Mouse (Mus musculus): ENCODE measurements at regions not wholly inside any gene's neighbourhood (a gene's known extent, or its start where the extent isn't known, plus 50 kb on each side); places are given as distances from the start of the nearest gene placed in this dataset.

DNA sequence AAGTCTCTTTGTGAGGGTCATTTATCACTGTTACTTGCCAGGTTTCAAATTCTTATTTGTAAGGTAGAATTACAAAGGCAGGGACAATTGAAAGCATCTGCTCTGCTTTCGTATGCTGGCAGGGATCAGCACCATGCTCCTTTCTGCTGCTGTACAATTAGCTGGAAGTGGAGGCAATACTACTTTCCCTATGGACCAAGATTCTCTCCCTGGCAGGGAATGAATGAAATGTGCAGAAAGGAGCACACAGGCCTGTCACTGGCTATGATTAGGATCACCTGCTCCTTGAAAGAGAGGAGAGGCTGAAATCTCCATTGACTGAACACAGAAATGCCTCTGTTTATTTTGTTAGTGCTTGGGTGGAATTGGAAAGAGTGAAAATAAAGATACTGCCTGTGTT, 427.8 kb upstream of the Pappa start:
- Histone ChIP-seq H3K4me1 (ENCODE audit: control insufficient read depth, insufficient read depth, low read length) (no peaks in the 10 kb centered on the region), H3K4me2 (ENCODE audit: low read length) (no peak overlapping the region), H3K9ac (ENCODE audit: low read depth, low read length) (no peak overlapping the region), H3K9me3 (replicated peaks; ENCODE audit: control insufficient read depth, low read length, poor library complexity, severe bottlenecking) (no peaks in the 10 kb centered on the region), H3K27ac (ENCODE audit: low read length) (no peak overlapping the region), H3K27me3 (ENCODE audit: control insufficient read depth, insufficient read depth, low read depth, low read length) (no peaks in the 10 kb centered on the region), H3K36me3 (ENCODE audit: control insufficient read depth, insufficient read depth, low read length) (no peaks in the 10 kb centered on the region), H3K4me3 (ENCODE audit: low read depth, low read length) (no peak overlapping the region)
- peak; percentile 39; the same call in 1 of the 2 replicates for ATAC-seq
- 59% methylated on average over 1 of the region's 1 CpGs for WGBS

DNA sequence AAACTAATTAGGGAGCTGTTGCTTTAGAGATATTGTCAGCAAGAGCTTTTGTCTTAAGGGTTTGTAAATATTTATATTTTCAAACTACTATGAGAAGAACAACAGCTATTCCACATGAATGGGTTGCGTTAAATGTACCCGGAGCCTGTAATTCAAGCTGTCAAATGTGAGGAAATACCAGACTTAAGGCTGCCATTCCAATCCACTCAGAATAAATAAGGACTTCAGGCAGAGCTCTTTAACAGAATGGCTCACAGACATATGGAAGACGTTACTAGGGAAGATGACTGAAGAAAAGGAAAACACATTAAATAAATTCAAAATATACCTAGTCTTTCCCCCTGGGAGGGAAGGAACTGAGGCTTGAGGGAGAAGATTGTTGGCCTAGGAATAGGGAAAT, 400.7 kb upstream of the Pappa start:
- Histone ChIP-seq H3K9ac (ENCODE audit: low read depth, low read length) (no peak overlapping the region), H3K4me3 (ENCODE audit: low read depth, low read length) (no peak overlapping the region), H3K4me2 (ENCODE audit: low read length) (no peak overlapping the region), H3K36me3 (ENCODE audit: control insufficient read depth, insufficient read depth, low read length) (no peaks in the 10 kb centered on the region), H3K9me3 (replicated peaks; ENCODE audit: control insufficient read depth, low read length, poor library complexity, severe bottlenecking) (no peaks in the 10 kb centered on the region), H3K4me1 (ENCODE audit: control insufficient read depth, insufficient read depth, low read length) (no peaks in the 10 kb centered on the region), H3K27me3 (ENCODE audit: control insufficient read depth, insufficient read depth, low read depth, low read length) (no peaks in the 10 kb centered on the region), H3K27ac (ENCODE audit: low read length) (no peak overlapping the region)
- WGBS, result 60% methylated on average over 3 of the region's 3 CpGs
- ATAC-seq, result no peak

DNA sequence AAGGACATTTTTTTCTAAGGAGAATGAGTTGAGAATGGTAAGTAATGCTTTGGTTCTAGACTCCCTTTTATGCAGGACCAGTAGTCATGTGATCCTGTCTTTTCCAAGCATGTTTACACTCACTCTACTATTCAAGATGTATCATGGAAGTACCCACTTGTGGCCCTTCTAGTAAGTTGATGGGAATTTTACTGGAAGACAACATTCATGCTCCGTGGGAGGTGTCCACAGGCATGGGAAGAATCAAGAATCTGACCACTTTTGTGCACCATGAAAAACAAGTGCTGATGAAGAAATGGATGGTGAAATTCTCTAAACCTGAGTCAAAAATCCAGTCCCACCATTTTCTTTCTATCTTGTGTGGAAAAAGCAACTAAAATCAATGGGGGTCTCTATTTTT, 399.1 kb upstream of the Pappa start:
- 52% methylated on average over 1 of the region's 1 CpGs for WGBS
- H3K4me2 ChIP-seq (ENCODE audit: low read length), result no peak overlapping the region
- H3K36me3 ChIP-seq (ENCODE audit: control insufficient read depth, insufficient read depth, low read length), result no peaks in the 10 kb centered on the region
- no peaks in the 10 kb centered on the region for H3K9me3 ChIP-seq (replicated peaks; ENCODE audit: control insufficient read depth, low read length, poor library complexity, severe bottlenecking)
- no peaks in the 10 kb centered on the region for H3K27me3 ChIP-seq (ENCODE audit: control insufficient read depth, insufficient read depth, low read depth, low read length)
- ATAC-seq, result no peak
- H3K4me1 ChIP-seq (ENCODE audit: control insufficient read depth, insufficient read depth, low read length), result no peaks in the 10 kb centered on the region
- H3K9ac ChIP-seq (ENCODE audit: low read depth, low read length), result no peak overlapping the region
- H3K27ac ChIP-seq (ENCODE audit: low read length), result no peak overlapping the region
- no peak overlapping the region for H3K4me3 ChIP-seq (ENCODE audit: low read depth, low read length)

DNA sequence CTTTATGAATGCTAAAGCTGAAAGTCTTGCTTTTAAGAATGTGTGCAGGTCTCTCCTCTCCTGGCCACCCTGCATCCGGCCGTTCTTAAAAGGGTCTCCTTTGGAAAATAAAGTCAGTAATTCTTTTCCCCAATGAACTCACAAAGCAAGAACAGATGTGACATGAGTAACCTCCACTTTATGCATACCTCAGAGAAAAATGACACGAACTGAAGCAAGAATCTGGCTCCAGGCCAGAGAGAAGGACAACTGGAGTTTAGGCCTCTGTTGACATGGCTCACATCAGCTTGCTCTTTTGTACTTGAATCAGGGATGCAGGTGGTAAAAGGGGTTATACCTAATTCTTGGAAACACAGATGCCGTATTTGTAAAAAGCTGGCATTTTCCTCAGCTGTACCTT, 368.0 kb upstream of the Pappa start:
- WGBS, result 79% methylated on average over 4 of the region's 4 CpGs
- ATAC-seq, result no peak
- no peak overlapping the region for H3K27ac ChIP-seq (ENCODE audit: low read length)
- H3K9me3 ChIP-seq (replicated peaks; ENCODE audit: control insufficient read depth, low read length, poor library complexity, severe bottlenecking), result no peaks in the 10 kb centered on the region
- H3K9ac ChIP-seq (ENCODE audit: low read depth, low read length), result no peak overlapping the region
- H3K27me3 ChIP-seq (ENCODE audit: control insufficient read depth, insufficient read depth, low read depth, low read length), result no peaks in the 10 kb centered on the region
- H3K36me3 ChIP-seq (ENCODE audit: control insufficient read depth, insufficient read depth, low read length), result no peaks in the 10 kb centered on the region
- H3K4me3 ChIP-seq (ENCODE audit: low read depth, low read length), result no peak overlapping the region
- no peaks in the 10 kb centered on the region for H3K4me1 ChIP-seq (ENCODE audit: control insufficient read depth, insufficient read depth, low read length)
- no peak overlapping the region for H3K4me2 ChIP-seq (ENCODE audit: low read length)

DNA sequence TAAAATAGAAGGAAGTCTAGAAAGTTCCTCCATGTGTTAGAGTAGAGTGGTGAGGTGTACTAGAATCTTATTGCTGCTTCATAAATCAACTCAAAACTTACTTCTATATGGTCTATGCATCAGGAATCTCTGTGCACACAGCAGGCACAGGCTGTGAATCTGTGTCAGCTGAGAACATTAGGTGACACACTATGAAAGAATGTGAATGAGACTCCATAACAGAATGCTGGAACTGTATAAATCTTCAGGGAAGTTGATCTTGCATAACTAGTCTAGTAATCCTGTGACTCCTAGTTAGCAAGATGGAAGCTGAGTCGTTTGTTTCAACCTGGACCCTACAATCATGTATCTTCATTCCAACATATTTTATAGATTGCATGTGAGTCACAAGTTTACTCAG, 355.4 kb upstream of the Pappa start:
- ATAC-seq, result no peak
- no peaks in the 10 kb centered on the region for H3K36me3 ChIP-seq (ENCODE audit: control insufficient read depth, insufficient read depth, low read length)
- H3K9me3 ChIP-seq (replicated peaks; ENCODE audit: control insufficient read depth, low read length, poor library complexity, severe bottlenecking), result no peaks in the 10 kb centered on the region
- H3K4me1 ChIP-seq (ENCODE audit: control insufficient read depth, insufficient read depth, low read length), result no peaks in the 10 kb centered on the region
- H3K4me2 ChIP-seq (ENCODE audit: low read length), result no peak overlapping the region
- no peak overlapping the region for H3K9ac ChIP-seq (ENCODE audit: low read depth, low read length)
- no peaks in the 10 kb centered on the region for H3K27me3 ChIP-seq (ENCODE audit: control insufficient read depth, insufficient read depth, low read depth, low read length)
- H3K27ac ChIP-seq (ENCODE audit: low read length), result no peak overlapping the region
- H3K4me3 ChIP-seq (ENCODE audit: low read depth, low read length), result no peak overlapping the region
- 87% methylated on average over 1 of the region's 1 CpGs for WGBS

DNA sequence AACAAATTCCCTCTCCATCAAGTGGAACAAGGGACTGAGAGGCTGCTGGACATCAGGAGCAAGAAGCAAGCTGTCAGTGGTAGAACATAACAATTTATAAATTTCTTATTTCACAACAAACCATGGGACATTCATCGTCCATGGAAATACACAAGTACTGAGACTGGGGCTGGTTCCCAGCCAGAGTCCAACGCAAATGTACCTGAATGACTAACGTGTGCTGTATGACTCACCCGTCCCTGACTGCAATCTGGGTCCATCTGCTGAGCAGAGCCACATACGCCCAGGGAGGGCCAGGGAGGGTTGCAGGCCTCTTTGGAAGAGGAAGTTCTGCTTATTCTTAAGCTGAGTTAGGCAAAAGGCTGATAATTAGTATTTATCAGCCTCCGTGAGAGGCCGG, 320.1 kb upstream of the Pappa start:
- Histone ChIP-seq H3K9me3 (replicated peaks; ENCODE audit: control insufficient read depth, low read length, poor library complexity, severe bottlenecking) (no peaks in the 10 kb centered on the region), H3K27ac (ENCODE audit: low read length) (no peak overlapping the region), H3K9ac (ENCODE audit: low read depth, low read length) (no peak overlapping the region), H3K27me3 (ENCODE audit: control insufficient read depth, insufficient read depth, low read depth, low read length) (no peaks in the 10 kb centered on the region), H3K36me3 (ENCODE audit: control insufficient read depth, insufficient read depth, low read length) (no peaks in the 10 kb centered on the region), H3K4me3 (ENCODE audit: low read depth, low read length) (no peak overlapping the region), H3K4me1 (ENCODE audit: control insufficient read depth, insufficient read depth, low read length) (no peaks in the 10 kb centered on the region), H3K4me2 (ENCODE audit: low read length) (no peak overlapping the region)
- WGBS, result 89% methylated on average over 7 of the region's 7 CpGs
- no peak for ATAC-seq

DNA sequence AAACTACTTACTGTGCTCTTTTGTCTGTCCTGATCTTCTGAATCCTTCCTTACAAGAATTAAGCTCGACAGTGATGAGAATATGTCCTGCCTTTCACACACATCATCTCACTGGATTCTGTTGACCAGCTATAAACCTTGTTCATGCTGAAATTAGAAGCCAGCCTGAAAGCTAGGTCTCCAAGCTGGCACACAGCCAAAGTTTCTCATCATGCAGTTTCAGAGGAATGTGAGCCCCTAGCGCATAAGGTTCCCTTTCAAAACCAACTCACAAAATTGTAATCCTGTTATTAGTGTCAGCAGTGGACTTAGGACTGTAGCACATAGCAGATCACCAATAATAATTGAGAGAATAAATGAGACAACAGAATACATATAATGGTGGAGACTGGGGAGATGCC, 319.0 kb upstream of the Pappa start:
- no peaks in the 10 kb centered on the region for H3K4me1 ChIP-seq (ENCODE audit: control insufficient read depth, insufficient read depth, low read length)
- no peaks in the 10 kb centered on the region for H3K36me3 ChIP-seq (ENCODE audit: control insufficient read depth, insufficient read depth, low read length)
- no peak overlapping the region for H3K27ac ChIP-seq (ENCODE audit: low read length)
- H3K9ac ChIP-seq (ENCODE audit: low read depth, low read length), result no peak overlapping the region
- H3K9me3 ChIP-seq (replicated peaks; ENCODE audit: control insufficient read depth, low read length, poor library complexity, severe bottlenecking), result no peaks in the 10 kb centered on the region
- 61% methylated on average over 2 of the region's 2 CpGs for WGBS
- H3K4me3 ChIP-seq (ENCODE audit: low read depth, low read length), result no peak overlapping the region
- H3K4me2 ChIP-seq (ENCODE audit: low read length), result no peak overlapping the region
- no peak for ATAC-seq
- H3K27me3 ChIP-seq (ENCODE audit: control insufficient read depth, insufficient read depth, low read depth, low read length), result no peaks in the 10 kb centered on the region

DNA sequence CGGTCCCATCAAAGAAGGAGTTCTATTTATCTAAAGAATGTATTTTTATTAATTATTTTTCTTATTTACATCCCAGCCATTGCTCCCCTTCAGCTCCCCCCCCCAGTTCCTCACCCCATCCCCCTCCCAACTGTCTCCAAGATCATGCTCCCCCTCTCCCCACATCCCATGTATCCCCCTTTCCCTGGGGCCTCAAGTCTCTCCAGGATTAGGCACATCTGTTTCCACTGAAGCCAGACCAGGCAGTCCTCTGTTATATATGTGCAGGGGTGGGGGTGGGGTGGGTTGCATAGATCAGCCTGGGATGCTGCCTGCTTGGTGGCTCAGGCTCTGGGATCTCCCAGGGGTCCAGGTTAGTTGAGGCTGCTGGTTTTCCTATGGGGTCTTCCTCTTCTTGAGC, 316.8 kb upstream of the Pappa start:
- Histone ChIP-seq H3K36me3 (ENCODE audit: control insufficient read depth, insufficient read depth, low read length) (no peaks in the 10 kb centered on the region), H3K27ac (ENCODE audit: low read length) (no peak overlapping the region), H3K4me1 (ENCODE audit: control insufficient read depth, insufficient read depth, low read length) (no peaks in the 10 kb centered on the region), H3K4me2 (ENCODE audit: low read length) (no peak overlapping the region), H3K9ac (ENCODE audit: low read depth, low read length) (no peak overlapping the region), H3K4me3 (ENCODE audit: low read depth, low read length) (no peak overlapping the region), H3K27me3 (ENCODE audit: control insufficient read depth, insufficient read depth, low read depth, low read length) (no peaks in the 10 kb centered on the region), H3K9me3 (replicated peaks; ENCODE audit: control insufficient read depth, low read length, poor library complexity, severe bottlenecking) (no peaks in the 10 kb centered on the region)
- WGBS, result 100% methylated on average over 1 of the region's 1 CpGs
- no peak for ATAC-seq

DNA sequence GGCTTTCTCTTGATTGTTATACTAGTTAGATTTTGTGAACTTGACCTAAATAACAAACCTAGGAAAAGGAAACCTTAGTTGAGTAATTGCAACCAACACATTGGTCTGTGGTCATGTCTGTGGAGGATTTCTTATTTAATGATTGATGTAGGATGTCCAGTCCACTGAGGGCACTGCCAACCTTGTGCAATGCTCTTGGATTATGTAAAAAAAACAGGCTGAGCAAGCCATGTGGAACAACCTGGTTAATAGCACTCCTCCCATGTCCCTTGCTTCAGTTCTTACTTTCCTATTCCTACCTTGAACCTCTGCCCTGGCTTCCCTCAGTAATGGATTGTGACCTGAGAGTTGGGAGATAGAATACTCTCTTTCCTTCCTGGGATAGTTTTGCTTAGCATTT, 312.0 kb upstream of the Pappa start:
- Histone ChIP-seq H3K4me1 (ENCODE audit: control insufficient read depth, insufficient read depth, low read length) (no peaks in the 10 kb centered on the region), H3K27me3 (ENCODE audit: control insufficient read depth, insufficient read depth, low read depth, low read length) (no peaks in the 10 kb centered on the region), H3K9ac (ENCODE audit: low read depth, low read length) (no peak overlapping the region), H3K27ac (ENCODE audit: low read length) (no peak overlapping the region), H3K4me3 (ENCODE audit: low read depth, low read length) (no peak overlapping the region), H3K9me3 (replicated peaks; ENCODE audit: control insufficient read depth, low read length, poor library complexity, severe bottlenecking) (no peaks in the 10 kb centered on the region), H3K36me3 (ENCODE audit: control insufficient read depth, insufficient read depth, low read length) (no peaks in the 10 kb centered on the region), H3K4me2 (ENCODE audit: low read length) (no peak overlapping the region)
- no peak for ATAC-seq

DNA sequence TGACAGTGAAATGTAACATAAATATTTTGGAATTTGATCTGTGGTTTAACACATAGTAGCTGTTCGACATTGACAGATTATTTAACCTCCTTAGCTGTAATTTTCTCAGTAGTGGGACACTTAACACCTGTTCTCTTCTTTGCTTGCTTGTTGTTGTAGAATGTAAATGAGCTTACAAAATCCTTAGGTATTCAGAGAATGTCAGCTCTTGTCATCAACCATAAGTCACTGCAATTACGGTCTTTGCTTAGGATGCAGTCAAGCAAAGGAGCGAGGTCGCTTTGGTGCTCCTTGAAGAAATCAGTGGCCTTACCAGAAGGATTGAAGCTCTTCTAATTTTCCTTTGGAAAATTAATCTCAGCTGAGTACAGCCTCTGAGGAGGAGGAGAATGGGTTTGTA, 311.2 kb upstream of the Pappa start:
- no peak overlapping the region for H3K9ac ChIP-seq (ENCODE audit: low read depth, low read length)
- 81% methylated on average over 4 of the region's 4 CpGs for WGBS
- ATAC-seq, result no peak
- no peak overlapping the region for H3K4me3 ChIP-seq (ENCODE audit: low read depth, low read length)
- H3K36me3 ChIP-seq (ENCODE audit: control insufficient read depth, insufficient read depth, low read length), result no peaks in the 10 kb centered on the region
- H3K9me3 ChIP-seq (replicated peaks; ENCODE audit: control insufficient read depth, low read length, poor library complexity, severe bottlenecking), result no peaks in the 10 kb centered on the region
- H3K27ac ChIP-seq (ENCODE audit: low read length), result no peak overlapping the region
- no peak overlapping the region for H3K4me2 ChIP-seq (ENCODE audit: low read length)
- H3K4me1 ChIP-seq (ENCODE audit: control insufficient read depth, insufficient read depth, low read length), result no peaks in the 10 kb centered on the region
- H3K27me3 ChIP-seq (ENCODE audit: control insufficient read depth, insufficient read depth, low read depth, low read length), result no peaks in the 10 kb centered on the region
